Mouse (Mus musculus) heart, embryonic 14.5 days (tissue): ENCODE data around the gene Sstr3. TPM values are rescaled to one million over a fixed set of nuclear protein-coding genes. Genes with fewer than 3 reads are reported as not detected.

Experiments
- ATAC-seq: fragments of 200-750 bp; cut with Nextera tagmentation; 2 replicates; pipeline ENCODE4 v1.8.0; 2017; ENCODE audit warnings: low read depth, moderate TSS enrichment; ENCODE audit not compliant: insufficient number of reproducible peaks, insufficient read depth, low FRiP score
- H3K27ac ChIP-seq, 2 experiments: fragments of 200-500 bp in 1 of 2; fragments of 300-500 bp in 1 of 2; sonication (generic) in 1 of 2; replicated peaks in 1 of 2; 2 replicates each; pipeline ENCODE4 v1.5.1; 2012 to 2014; ENCODE audit warnings: low read depth in 2 of 2, low read length in 2 of 2, control low read depth in 1 of 2, mild to moderate bottlenecking in 1 of 2, mixed read lengths in 1 of 2; ENCODE audit not compliant: control insufficient read depth in 1 of 2, insufficient read depth in 1 of 2
- H3K27me3 ChIP-seq: fragments of 300-500 bp; sonication (generic); 2 replicates; pipeline ENCODE4 v1.6.1; 2014; ENCODE audit warnings: mild to moderate bottlenecking, low read length, control low read depth; ENCODE audit not compliant: control insufficient read depth, insufficient read depth
- H3K36me3 ChIP-seq: fragments of 300-500 bp; sonication (generic); 2 replicates; pipeline ENCODE4 v1.6.1; 2014; ENCODE audit warnings: mild to moderate bottlenecking, control low read depth, low read length, mixed read lengths; ENCODE audit not compliant: control insufficient read depth, insufficient read depth
- H3K4me1 ChIP-seq, 2 experiments: fragments of 200-500 bp in 1 of 2; fragments of 300-500 bp in 1 of 2; sonication (generic) in 1 of 2; 2 replicates each; pipeline ENCODE4 v1.6.1; 2012 to 2014; ENCODE audit warnings: low read length in 2 of 2, control low read depth in 1 of 2, mixed read lengths in 1 of 2; ENCODE audit not compliant: control insufficient read depth in 2 of 2, insufficient read depth in 2 of 2
- H3K4me2 ChIP-seq: fragments of 300-500 bp; sonication (generic); 2 replicates; pipeline ENCODE4 v1.6.1; 2014; ENCODE audit warnings: mild to moderate bottlenecking, low read length
- H3K4me3 ChIP-seq, 2 experiments: fragments of 200-500 bp in 1 of 2; fragments of 300-500 bp in 1 of 2; sonication (generic) in 1 of 2; 2 replicates each; pipeline ENCODE4 v1.5.1; 2012 to 2014; ENCODE audit warnings: low read length in 2 of 2, mild to moderate bottlenecking in 2 of 2, control low read depth in 1 of 2, low read depth in 1 of 2, moderate library complexity in 1 of 2; ENCODE audit not compliant: control insufficient read depth in 1 of 2, insufficient read depth in 1 of 2
- H3K9ac ChIP-seq: fragments of 300-500 bp; sonication (generic); 2 replicates; pipeline ENCODE4 v1.6.1; 2014; ENCODE audit warnings: mild to moderate bottlenecking, low read length
- H3K9me3 ChIP-seq: fragments of 300-500 bp; sonication (generic); 2 replicates; pipeline ENCODE4 v1.6.1; 2016; ENCODE audit warnings: low read length, control low read depth; ENCODE audit not compliant: control insufficient read depth
- WGBS: fragments of 180-500 bp; shearing (Covaris S2); extraction: QIAGEN DNeasy Blood & Tissue Kit; methylation state at CpG from one replicate; pipeline ENCODE4 v1.1.7; 2014; 5-methylcytosine and 5-hydroxymethylcytosine counted together
- polyA plus RNA-seq: library from polyadenylated mRNA; unstranded; fragments of >200 nt; fragmentation: Nextera tagmentation; extraction: Ambion mirVana; gene quantifications from 2 replicates; pipeline ENCODE4 v1.2.1, GENCODE M21; 2014

The Sstr3 gene
- polyA plus RNA-seq, 1 experiment from 2014 or later, result not detected

GRCm38 (mm10) chr15:78491301-78491700, 53.2 kb downstream of the Sstr3 start:
- H3K36me3 ChIP-seq, result no peaks in the 10 kb centered on the region
- no peak for ATAC-seq
- no peaks in the 10 kb centered on the region for H3K9me3 ChIP-seq
- no peak overlapping the region for H3K27ac ChIP-seq
- 0 out of 2 replicates have a peak, but pooled peaks cover 3% of the 10 kb centered on the region for H3K27me3 ChIP-seq
- no peak overlapping the region for H3K4me3 ChIP-seq
- peaks cover 0 to 3% of the 10 kb centered on the region in 2 experiments; a peak in 1 of 4 replicates for H3K4me1 ChIP-seq
- H3K9ac ChIP-seq, result no peak overlapping the region
- WGBS, result 80% methylated on average over 3 of the region's 3 CpGs
- H3K4me2 ChIP-seq, result no peak overlapping the region

GRCm38 (mm10) chr15:78489906-78490305, 54.6 kb downstream of the Sstr3 start:
- H3K9me3 ChIP-seq, result no peaks in the 10 kb centered on the region
- H3K4me3 ChIP-seq, result no peak overlapping the region
- no peak overlapping the region for H3K27ac ChIP-seq
- no peak for ATAC-seq
- H3K4me1 ChIP-seq, result peaks cover 0 to 3% of the 10 kb centered on the region in 2 experiments; a peak in 1 of 4 replicates
- H3K27me3 ChIP-seq, result 0 out of 2 replicates have a peak, but pooled peaks cover 4% of the 10 kb centered on the region
- WGBS, result 74% methylated on average over 8 of the region's 8 CpGs
- no peaks in the 10 kb centered on the region for H3K36me3 ChIP-seq
- H3K4me2 ChIP-seq, result no peak overlapping the region
- H3K9ac ChIP-seq, result no peak overlapping the region

GRCm38 (mm10) chr15:78489248-78489647, 55.2 kb downstream of the Sstr3 start:
- no peak overlapping the region for H3K27ac ChIP-seq
- no peak overlapping the region for H3K4me2 ChIP-seq
- no peaks in the 10 kb centered on the region for H3K9me3 ChIP-seq
- H3K4me3 ChIP-seq, result no peak overlapping the region
- H3K4me1 ChIP-seq, result peaks cover 0 to 3% of the 10 kb centered on the region in 2 experiments; a peak in 1 of 4 replicates
- H3K36me3 ChIP-seq, result no peaks in the 10 kb centered on the region
- 84% methylated on average over 3 of the region's 3 CpGs for WGBS
- 0 out of 2 replicates have a peak, but pooled peaks cover 10% of the 10 kb centered on the region for H3K27me3 ChIP-seq
- no peak for ATAC-seq
- no peak overlapping the region for H3K9ac ChIP-seq

- no peak overlapping the region for H3K9ac ChIP-seq
- no peak overlapping the region for H3K4me3 ChIP-seq
- H3K36me3 ChIP-seq, result no peaks in the 10 kb centered on the region
- H3K27me3 ChIP-seq, result 0 out of 2 replicates have a peak, but pooled peaks cover 11% of the 10 kb centered on the region
- H3K4me1 ChIP-seq, result peaks cover 0 to 3% of the 10 kb centered on the region in 2 experiments; a peak in 1 of 4 replicates
- H3K4me2 ChIP-seq, result no peak overlapping the region
- WGBS, result 60% methylated on average over 4 of the region's 4 CpGs
- no peak overlapping the region for H3K27ac ChIP-seq
- no peak for ATAC-seq
- H3K9me3 ChIP-seq, result no peaks in the 10 kb centered on the region
Measured at GRCm38 (mm10) chr15:78487066-78487465, 57.4 kb downstream of the Sstr3 start.

Other genes with a start within 250 kb of the Sstr3 start
- 0.18 and 0.19 TPM in 2 replicates for gene Csf2rb2, start 239.0 kb downstream of the Sstr3 start, polyA plus RNA-seq
- gene Csf2rb, start 218.9 kb downstream of the Sstr3 start, polyA plus RNA-seq, result 0.99 and 1.00 TPM in 2 replicates
- not detected in 2 replicates for gene Tex33, start 148.8 kb downstream of the Sstr3 start, polyA plus RNA-seq
- 18.2 and 18.9 TPM in 2 replicates for gene Tst, start 138.8 kb downstream of the Sstr3 start, polyA plus RNA-seq
- 1.9 and 2.2 TPM in 2 replicates for gene Mpst, start 138.3 kb downstream of the Sstr3 start, polyA plus RNA-seq
- 21.2 and 22.0 TPM in 2 replicates for gene Kctd17, start 116.1 kb downstream of the Sstr3 start, polyA plus RNA-seq
- gene Tmprss6, start 76.1 kb downstream of the Sstr3 start, polyA plus RNA-seq, result 0.09 TPM in 1 of 2 replicates, not detected in the other
- 0.16 and 0.19 TPM in 2 replicates for gene Il2rb, start 49.4 kb downstream of the Sstr3 start, polyA plus RNA-seq
- gene C1qtnf6, start 13.3 kb downstream of the Sstr3 start, polyA plus RNA-seq, result 38.4 and 41.1 TPM in 2 replicates
- gene Rac2, start 28.1 kb upstream of the Sstr3 start, polyA plus RNA-seq, result 8.1 and 10.0 TPM in 2 replicates
- 2.4 and 3.3 TPM in 2 replicates for gene Cyth4, start 52.4 kb upstream of the Sstr3 start, polyA plus RNA-seq
- gene Elfn2, start 174.1 kb upstream of the Sstr3 start, polyA plus RNA-seq, result not detected in 2 replicates
- gene Mfng, start 228.8 kb upstream of the Sstr3 start, polyA plus RNA-seq, result 8.2 and 8.3 TPM in 2 replicates